ENCODE assay signal across 16 mouse cellular contexts in the genomic region with DNA sequence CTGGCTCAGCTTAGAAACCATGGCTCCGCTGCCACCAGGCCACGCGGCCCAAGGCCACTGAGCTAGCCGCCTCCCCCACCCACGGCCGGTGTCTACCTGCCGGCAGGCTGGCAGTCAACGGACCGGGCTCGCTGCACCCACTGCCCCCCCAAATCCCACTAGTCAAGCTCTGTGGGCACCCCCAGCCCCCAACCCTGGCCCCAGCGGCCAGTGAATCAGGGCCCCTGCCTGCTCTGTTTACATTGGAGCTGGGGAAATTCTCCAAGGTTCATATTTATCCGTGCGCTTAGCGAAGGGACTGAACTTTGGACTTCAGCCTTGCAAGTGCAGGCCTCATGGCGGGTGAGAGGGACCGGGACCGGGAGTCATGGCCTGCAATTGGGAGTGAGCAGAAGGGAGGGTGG. TPM values are rescaled to one million over a fixed set of nuclear protein-coding genes. Genes with fewer than 3 reads are reported as not detected.
A peak's percentile ranks its signal among the peaks of the same experiment; 100 is the strongest.
DNase-seq lines count a peak whose midpoint lies in the region; ATAC-seq lines count a peak whose summit lies in the region.
"Had no signal": no experiment of that assay in that cellular context is flagged by ENCODE, and none has a peak within 500 bp of the region (broad histone marks: within the 10 kb centered on the region; RNA-seq: fewer than 3 reads in every experiment).

Gene Hnf1a, minus strand, starts transcription at position 271 of the 404 bp plus-strand sequence.

- H3K9me3 ChIP-seq in forebrain, embryonic 11.5 days (ENCODE audit: control insufficient read depth, low read length): no peaks in the 10 kb centered on the region
- H3K9me3 ChIP-seq in forebrain, embryonic 15.5 days: no peaks in the 10 kb centered on the region
- no peaks in the 10 kb centered on the region for H3K9me3 ChIP-seq in kidney, embryonic 14.5 days (ENCODE audit: control insufficient read depth, low read length)
- no peaks in the 10 kb centered on the region for H3K9me3 ChIP-seq in liver, embryonic 11.5 days (ENCODE audit: control insufficient read depth, low read length)
- no peaks in the 10 kb centered on the region for H3K9me3 ChIP-seq in forebrain, embryonic 12.5 days
- H3K9me3 ChIP-seq: embryonic facial prominence, embryonic 15.5 days; midbrain, embryonic 13.5 days; neural tube, embryonic 13.5 days had no signal

- no peak within 1 kb of the TSS for H3K9ac ChIP-seq in forebrain, embryonic 11.5 days (ENCODE audit: low read length)
- no peak within 1 kb of the TSS for H3K9ac ChIP-seq in forebrain, embryonic 15.5 days (replicated peaks)
- peak within 1 kb of the TSS; percentile 62 for H3K9ac ChIP-seq in kidney, embryonic 14.5 days (ENCODE audit: low read depth, low read length)
- peak within 1 kb of the TSS; percentile 39 for H3K9ac ChIP-seq in liver, embryonic 11.5 days (ENCODE audit: low read depth, low read length)
- no peak within 1 kb of the TSS for H3K9ac ChIP-seq in forebrain, embryonic 12.5 days
- H3K9ac ChIP-seq: embryonic facial prominence, embryonic 15.5 days; midbrain, embryonic 13.5 days; neural tube, embryonic 13.5 days had no signal

- H3K4me3 ChIP-seq in forebrain, embryonic 11.5 days (ENCODE audit: low read depth, low read length): no peak within 1 kb of the TSS
- no peak within 1 kb of the TSS for H3K4me3 ChIP-seq in forebrain, embryonic 15.5 days
- peak within 1 kb of the TSS; percentile 36 for H3K4me3 ChIP-seq in kidney, embryonic 14.5 days (ENCODE audit: low read length)
- H3K4me3 ChIP-seq in liver, embryonic 11.5 days (ENCODE audit: low read depth, low read length): peak within 1 kb of the TSS; percentile 30
- no peak within 1 kb of the TSS for H3K4me3 ChIP-seq in forebrain, embryonic 12.5 days (replicated peaks)
- H3K4me3 ChIP-seq: embryonic facial prominence, embryonic 15.5 days; midbrain, embryonic 13.5 days; neural tube, embryonic 13.5 days had no signal

- ATAC-seq in forebrain, embryonic 11.5 days (replicated peaks; ENCODE audit: low FRiP score): no peak
- ATAC-seq in forebrain, embryonic 15.5 days (replicated peaks): no peak
- peak; percentile 29; the same call in 1 of the 2 replicates for ATAC-seq in kidney, embryonic 14.5 days (ENCODE audit: low FRiP score, low TSS enrichment)
- ATAC-seq in liver, embryonic 11.5 days (replicated peaks; ENCODE audit: low FRiP score): peak; percentile 41; the same call in 1 of the 2 replicates
- no peak for ATAC-seq in forebrain, embryonic 12.5 days (ENCODE audit: low FRiP score)
- ATAC-seq: activated CD4-positive, CD25-positive, alpha-beta regulatory T cell, adult 4 months; inflammation-experienced regulatory T-cells, adult 6 months; midbrain, embryonic 13.5 days had no signal

- H3K4me1 ChIP-seq in forebrain, embryonic 11.5 days (replicated peaks; ENCODE audit: control insufficient read depth, insufficient read depth, low read length): peaks cover 5% of the 10 kb centered on the region; the same call in 1 of the 2 replicates
- H3K4me1 ChIP-seq in forebrain, embryonic 15.5 days: no peaks in the 10 kb centered on the region
- H3K4me1 ChIP-seq in kidney, embryonic 14.5 days (ENCODE audit: control insufficient read depth, insufficient read depth, low read length): peaks cover 11% of the 10 kb centered on the region; the same call in 1 of the 2 replicates
- no peaks in the 10 kb centered on the region; the same call in 1 of the 2 replicates for H3K4me1 ChIP-seq in liver, embryonic 11.5 days (replicated peaks; ENCODE audit: control insufficient read depth, insufficient read depth, low read length)
- H3K4me1 ChIP-seq in forebrain, embryonic 12.5 days: peaks cover 13% of the 10 kb centered on the region
- H3K4me1 ChIP-seq: embryonic facial prominence, embryonic 15.5 days; midbrain, embryonic 13.5 days had no signal

- peak; percentile 49 for DNase-seq in forebrain, embryonic 11.5 days (ENCODE audit: low spot score)
- DNase-seq in liver, embryonic 11.5 days (ENCODE audit: low spot score): no peak
- DNase-seq in yolk sac, embryonic 10.5 days (ENCODE audit: low spot score): peak; percentile 84
- DNase-seq in thymus, postnatal 25 days: no peak
- DNase-seq in cerebellum, postnatal 4 days (ENCODE audit: low spot score in 2 of 2): no peak
- DNase-seq: cerebellum, postnatal 36 days; heart, postnatal 4 days had no signal

- H3K27ac ChIP-seq in forebrain, embryonic 11.5 days (ENCODE audit: low read depth, low read length): no peak within 1 kb of the TSS
- no peak within 1 kb of the TSS for H3K27ac ChIP-seq in forebrain, embryonic 15.5 days (replicated peaks)
- peak within 1 kb of the TSS; percentile 96 for H3K27ac ChIP-seq in kidney, embryonic 14.5 days (ENCODE audit: low read depth, low read length)
- peak within 1 kb of the TSS; percentile 8 for H3K27ac ChIP-seq in liver, embryonic 11.5 days (ENCODE audit: low read depth, low read length)
- no peak within 1 kb of the TSS for H3K27ac ChIP-seq in forebrain, embryonic 12.5 days
- H3K27ac ChIP-seq: embryonic facial prominence, embryonic 15.5 days; midbrain, embryonic 13.5 days; neural tube, embryonic 13.5 days had no signal

- H3K27me3 ChIP-seq in forebrain, embryonic 11.5 days (ENCODE audit: control insufficient read depth, insufficient read depth, low read length): peaks cover 2% of the 10 kb centered on the region; the same call in 1 of the 2 replicates
- H3K27me3 ChIP-seq in forebrain, embryonic 15.5 days: no peaks in the 10 kb centered on the region
- H3K27me3 ChIP-seq in kidney, embryonic 14.5 days (ENCODE audit: control insufficient read depth, insufficient read depth, low read length): no peaks in the 10 kb centered on the region
- peaks cover 2% of the 10 kb centered on the region; the same call in 1 of the 2 replicates for H3K27me3 ChIP-seq in liver, embryonic 11.5 days (replicated peaks; ENCODE audit: control insufficient read depth, insufficient read depth, low read length)
- peaks cover 21% of the 10 kb centered on the region; the same call in 1 of the 2 replicates for H3K27me3 ChIP-seq in forebrain, embryonic 12.5 days

- 86% methylated on average over 17 of the region's 17 CpGs for WGBS in forebrain, embryonic 11.5 days
- WGBS in forebrain, embryonic 15.5 days: 88% methylated on average over 17 of the region's 17 CpGs
- 56% methylated on average over 17 of the region's 17 CpGs for WGBS in kidney, embryonic 14.5 days
- 71% methylated on average over 17 of the region's 17 CpGs for WGBS in liver, embryonic 11.5 days
- 88% methylated on average over 17 of the region's 17 CpGs for WGBS in forebrain, embryonic 12.5 days

- no peak within 1 kb of the TSS for H3K4me2 ChIP-seq in forebrain, embryonic 11.5 days (ENCODE audit: low read depth, low read length, severe bottlenecking)
- no peak within 1 kb of the TSS for H3K4me2 ChIP-seq in forebrain, embryonic 15.5 days (replicated peaks)
- peak within 1 kb of the TSS; percentile 43 for H3K4me2 ChIP-seq in kidney, embryonic 14.5 days (replicated peaks; ENCODE audit: low read depth, low read length)
- peak within 1 kb of the TSS; percentile 45 for H3K4me2 ChIP-seq in liver, embryonic 11.5 days
- no peak within 1 kb of the TSS for H3K4me2 ChIP-seq in forebrain, embryonic 12.5 days
- H3K4me2 ChIP-seq: embryonic facial prominence, embryonic 15.5 days; midbrain, embryonic 13.5 days; neural tube, embryonic 13.5 days had no signal

- no peaks in the 10 kb centered on the region for H3K36me3 ChIP-seq in forebrain, embryonic 11.5 days (ENCODE audit: control insufficient read depth, insufficient read depth, low read length)
- no peaks in the 10 kb centered on the region for H3K36me3 ChIP-seq in forebrain, embryonic 15.5 days
- H3K36me3 ChIP-seq in kidney, embryonic 14.5 days (ENCODE audit: control insufficient read depth, insufficient read depth, low read length): no peaks in the 10 kb centered on the region
- H3K36me3 ChIP-seq in liver, embryonic 11.5 days (ENCODE audit: control insufficient read depth, insufficient read depth, low read length): no peaks in the 10 kb centered on the region
- H3K36me3 ChIP-seq in forebrain, embryonic 12.5 days (replicated peaks): no peaks in the 10 kb centered on the region
- H3K36me3 ChIP-seq: embryonic facial prominence, embryonic 15.5 days; midbrain, embryonic 13.5 days; neural tube, embryonic 13.5 days had no signal

RNA-seq across cellular contexts. Expression of gene Hnf1a, which starts in this region (rescaled TPM):
- polyA plus RNA-seq in forebrain, embryonic 11.5 days (2014; fragmentation: Nextera tagmentation; extraction: Ambion mirVana): not detected in 2 replicates
- polyA plus RNA-seq in forebrain, embryonic 15.5 days (2015; fragmentation: Nextera tagmentation; extraction: Ambion mirVana): not detected in 2 replicates
- polyA plus RNA-seq in kidney, embryonic 14.5 days (2014; fragmentation: Nextera tagmentation; extraction: Ambion mirVana): 5.4 and 6.8 TPM in 2 replicates
- 2.7 and 4.1 TPM in 2 replicates for polyA plus RNA-seq in liver, embryonic 11.5 days (2014; fragmentation: Nextera tagmentation; extraction: Ambion mirVana)
- not detected in 2 replicates for polyA plus RNA-seq in forebrain, embryonic 12.5 days (2016; fragmentation: Nextera tagmentation; extraction: Ambion mirVana)
- polyA plus RNA-seq: frontal cortex, adult 2 months; midbrain, embryonic 13.5 days had no signal

Comparison
In these comparisons a context has a peak if more than half of its experiments do, and no peak if none do; other contexts are left out.
1. Peak in DNase-seq in forebrain, embryonic 11.5 days; RNA of the gene not detected or under 1 TPM.
2. ATAC-seq: peak in kidney, embryonic 14.5 days (single experiment) and liver, embryonic 11.5 days (single experiment); none in forebrain, embryonic 11.5 days (single experiment), forebrain, embryonic 15.5 days (single experiment) and forebrain, embryonic 12.5 days (single experiment).
3. H3K27ac ChIP-seq: peak in kidney, embryonic 14.5 days (single experiment) and liver, embryonic 11.5 days (single experiment); none in forebrain, embryonic 11.5 days (single experiment), forebrain, embryonic 15.5 days (single experiment) and forebrain, embryonic 12.5 days (single experiment).
4. H3K4me2 ChIP-seq: peak in kidney, embryonic 14.5 days (single experiment) and liver, embryonic 11.5 days (single experiment); none in forebrain, embryonic 11.5 days (single experiment), forebrain, embryonic 15.5 days (single experiment) and forebrain, embryonic 12.5 days (single experiment).
5. H3K4me3 ChIP-seq: peak in kidney, embryonic 14.5 days (single experiment) and liver, embryonic 11.5 days (single experiment); none in forebrain, embryonic 11.5 days (single experiment), forebrain, embryonic 15.5 days (single experiment) and forebrain, embryonic 12.5 days (single experiment).
6. H3K9ac ChIP-seq: peak in kidney, embryonic 14.5 days (single experiment) and liver, embryonic 11.5 days (single experiment); none in forebrain, embryonic 11.5 days (single experiment), forebrain, embryonic 15.5 days (single experiment) and forebrain, embryonic 12.5 days (single experiment).